Mouse (Mus musculus) neutrophil, adult 83 days (primary cell): ENCODE data around the gene Lbx1. TPM values are rescaled to one million over a fixed set of nuclear protein-coding genes. Genes with fewer than 3 reads are reported as not detected.

ENCODE experiments used
- total RNA-seq, 2 experiments: library from RNA; stranded (reverse); gene quantifications; one replicate each; pipeline ENCODE4 v1.2.4; 2023

The Lbx1 gene
- total RNA-seq = not detected

GRCm38 (mm10) chr19:45235766-45236362 lies at the start of gene Lbx1:
Gene Lbx1, minus strand, starts transcription at chr19:45235812.

Other genes with a start within 250 kb of the Lbx1 start
- gene Sema4g, start 246.7 kb downstream of the Lbx1 start, total RNA-seq = under 1 TPM; 0.11 to 0.28 TPM
- 1 to 10 TPM; 5.0 to 5.9 TPM for gene Twnk, start 230.1 kb downstream of the Lbx1 start, total RNA-seq
- gene Mrpl43, start 229.4 kb downstream of the Lbx1 start, total RNA-seq = 10 to 100 TPM; 25.1 to 25.4 TPM
- under 1 TPM; 0.37 to 0.49 TPM for gene Lzts2, start 221.4 kb downstream of the Lbx1 start, total RNA-seq
- gene Pdzd7, start 190.1 kb downstream of the Lbx1 start, total RNA-seq = not detected
- gene Sfxn3, start 188.3 kb downstream of the Lbx1 start, total RNA-seq = 10 to 100 TPM; 13.6 to 17.1 TPM
- gene Kazald1, start 160.6 kb downstream of the Lbx1 start, total RNA-seq = 1 to 10 TPM in 1 of 2 experiments, under 1 TPM in 1; 0.57 to 1.3 TPM
- not detected for gene Tlx1, start 85.1 kb downstream of the Lbx1 start, total RNA-seq
- 10 to 100 TPM; 13.8 to 18.3 TPM for gene Btrc, start 127.9 kb upstream of the Lbx1 start, total RNA-seq